Mouse (Mus musculus) testis, adult 2 months (tissue): ENCODE data around the gene Sdc1. TPM values are rescaled to one million over a fixed set of nuclear protein-coding genes. Genes with fewer than 3 reads are reported as not detected.

Source experiments
- H3K27ac ChIP-seq: fragments of 200-500 bp; 2 replicates; pipeline ENCODE4 v1.5.1; 2012; ENCODE audit warnings: low read depth, low read length; ENCODE audit not compliant: control insufficient read depth, insufficient read depth
- H3K27me3 ChIP-seq: fragments of 200-500 bp; 2 replicates; pipeline ENCODE4 v1.6.1; 2012; ENCODE audit warnings: mild to moderate bottlenecking, low read length, moderate library complexity; ENCODE audit not compliant: control insufficient read depth, insufficient read depth
- H3K36me3 ChIP-seq: fragments of 200-500 bp; 2 replicates; pipeline ENCODE4 v1.6.1; 2012; ENCODE audit warnings: mild to moderate bottlenecking, low read length; ENCODE audit not compliant: control insufficient read depth, insufficient read depth
- H3K4me1 ChIP-seq: fragments of 200-500 bp; 2 replicates; pipeline ENCODE4 v1.6.1; 2012; ENCODE audit warnings: low read length; ENCODE audit not compliant: control insufficient read depth, insufficient read depth
- H3K4me3 ChIP-seq: fragments of 200-500 bp; 2 replicates; pipeline ENCODE4 v1.5.1; 2012; ENCODE audit warnings: low read depth, mild to moderate bottlenecking, low read length, moderate library complexity, mixed read lengths; ENCODE audit not compliant: control insufficient read depth
- CTCF ChIP-seq: fragments of 200-500 bp; IDR thresholded peaks from 2 replicates; pipeline ENCODE4 v1.5.1; 2012; ENCODE audit warnings: low read depth, mild to moderate bottlenecking, inconsistent platforms, low read length, moderate library complexity; ENCODE audit not compliant: control insufficient read depth, insufficient read depth, insufficient replicate concordance
- POLR2A ChIP-seq: fragments of 200-500 bp; IDR thresholded peaks from 2 replicates; pipeline ENCODE4 v1.6.1; 2012; ENCODE audit warnings: low read depth, mild to moderate bottlenecking, inconsistent platforms, low read length, moderate library complexity; ENCODE audit not compliant: control insufficient read depth
- polyA plus RNA-seq: library from polyadenylated mRNA; depleted of rRNA; stranded (reverse); fragments of >200 nt; gene quantifications from 2 replicates; pipeline ENCODE4 v1.2.3, GENCODE M21; 2012

Sdc1 gene
- polyA plus RNA-seq, 1 experiment, result 3.6 TPM

- Histone ChIP-seq H3K27me3 (no peaks in the 10 kb centered on the region), H3K36me3 (no peaks in the 10 kb centered on the region), H3K4me1 (no peaks in the 10 kb centered on the region), H3K4me3 (no peak overlapping the region), H3K27ac (no peak overlapping the region)
- TF ChIP-seq CTCF, result no peak
- no peak for TF ChIP-seq POLR2A
These were observed 22.4 kb downstream of the Sdc1 start for GRCm38 (mm10) chr12:8793410-8794051.

DNA sequence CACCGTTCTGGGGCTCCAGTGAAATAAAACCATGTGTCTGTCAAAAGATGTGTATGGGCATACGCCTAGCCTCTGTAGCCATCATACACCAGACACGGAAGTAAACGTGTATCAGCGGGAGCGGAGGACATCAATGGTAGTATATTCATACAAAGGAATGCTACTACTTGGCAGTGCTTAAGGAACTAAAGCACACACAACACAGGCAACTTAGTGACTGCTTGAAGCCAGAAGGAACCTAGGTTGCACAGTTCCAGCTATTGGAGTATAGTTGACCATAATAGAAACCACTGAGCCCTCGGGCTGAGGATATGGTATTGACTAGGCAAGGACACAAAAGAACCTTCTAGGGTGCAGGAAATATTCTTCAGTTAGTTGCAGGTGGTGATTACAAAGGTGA lies 26.8 kb downstream of the Sdc1 start:
- Histone ChIP-seq H3K4me3 (no peak overlapping the region), H3K4me1 (no peaks in the 10 kb centered on the region), H3K27ac (no peak overlapping the region), H3K27me3 (no peaks in the 10 kb centered on the region), H3K36me3 (no peaks in the 10 kb centered on the region)
- TF ChIP-seq POLR2A, result no peak
- TF ChIP-seq CTCF, result no peak

- Histone ChIP-seq H3K4me1 (no peaks in the 10 kb centered on the region), H3K36me3 (no peaks in the 10 kb centered on the region), H3K27ac (no peak overlapping the region)
These were observed 27.4 kb downstream of the Sdc1 start for GRCm38 (mm10) chr12:8798486-8799020.

GRCm38 (mm10) chr12:8803421-8804076 lies 32.4 kb downstream of the Sdc1 start:
- H3K36me3 ChIP-seq, result no peaks in the 10 kb centered on the region
- TF ChIP-seq CTCF, result no peak
- no peak for TF ChIP-seq POLR2A
- no peaks in the 10 kb centered on the region for H3K4me1 ChIP-seq
- no peak overlapping the region for H3K4me3 ChIP-seq
- no peaks in the 10 kb centered on the region for H3K27me3 ChIP-seq
- H3K27ac ChIP-seq, result no peak overlapping the region

More at GRCm38 (mm10) chr12:8798486-8799020, 27.4 kb downstream of the Sdc1 start:
- no peaks in the 10 kb centered on the region for H3K27me3 ChIP-seq
- H3K4me3 ChIP-seq, result no peak overlapping the region
- no peak for TF ChIP-seq CTCF
- TF ChIP-seq POLR2A, result no peak

DNA sequence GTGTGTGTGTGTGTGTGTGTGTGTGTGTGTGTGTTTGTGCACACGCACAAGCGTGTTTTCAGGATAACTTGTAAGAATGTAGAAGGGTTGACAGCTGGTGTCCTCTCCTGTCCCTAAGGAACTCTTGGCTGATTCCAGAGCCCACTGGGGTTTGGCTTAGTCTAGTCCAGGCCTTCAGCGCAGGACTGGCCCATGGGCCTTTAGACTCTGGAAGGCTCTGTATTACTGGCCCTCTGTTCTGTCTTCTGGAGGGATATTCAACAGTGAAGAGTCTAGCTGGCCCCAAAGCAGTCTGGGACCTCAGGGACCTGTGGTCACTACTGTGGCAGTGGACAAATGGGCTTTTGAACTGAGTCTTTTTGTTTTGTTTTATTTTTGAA lies 32.9 kb downstream of the Sdc1 start:
- no peaks in the 10 kb centered on the region for H3K4me1 ChIP-seq
- TF ChIP-seq POLR2A, result no peak
- TF ChIP-seq CTCF, result no peak
- no peaks in the 10 kb centered on the region for H3K27me3 ChIP-seq
- no peak overlapping the region for H3K27ac ChIP-seq
- no peaks in the 10 kb centered on the region for H3K36me3 ChIP-seq
- H3K4me3 ChIP-seq, result no peak overlapping the region

DNA sequence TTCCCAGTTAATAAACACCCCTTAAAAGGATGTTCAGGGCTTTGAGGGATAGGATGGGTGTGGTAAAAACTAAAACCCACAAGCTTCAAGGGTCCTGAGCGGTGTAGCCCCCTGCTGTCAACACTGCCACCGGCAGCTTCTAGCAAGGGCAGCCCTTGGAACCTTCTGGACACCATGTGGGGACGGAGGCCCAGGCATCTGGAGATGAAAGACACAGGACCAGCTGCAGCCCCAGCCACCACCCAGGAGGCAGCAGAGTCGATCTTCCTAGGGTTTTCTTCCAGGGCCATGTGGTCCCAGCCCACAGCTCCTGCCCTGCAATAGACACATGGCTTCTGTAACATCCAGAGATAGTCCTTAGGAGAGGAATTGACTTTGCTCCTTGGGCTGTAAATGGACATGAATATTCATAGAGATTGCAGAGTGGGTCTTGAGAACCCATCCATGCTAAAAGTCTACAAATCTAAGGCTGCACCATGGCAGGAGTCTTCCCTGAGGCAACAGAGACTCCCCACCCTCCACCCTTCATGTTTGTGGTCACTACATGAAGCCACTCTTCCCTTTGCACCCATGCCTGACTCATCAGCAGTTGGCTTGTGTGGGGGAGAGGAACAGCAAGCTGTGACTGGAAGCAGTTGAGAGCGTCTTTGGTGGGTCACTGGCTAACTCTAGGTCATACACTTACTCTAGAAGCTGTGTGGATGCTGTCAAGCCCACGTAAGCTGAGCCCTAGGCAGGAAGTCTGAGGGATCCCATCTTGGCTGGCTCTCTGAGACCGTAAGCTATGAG lies 34.0 kb downstream of the Sdc1 start:
- no peak overlapping the region for H3K4me3 ChIP-seq
- TF ChIP-seq CTCF, result no peak
- TF ChIP-seq POLR2A, result no peak
- no peaks in the 10 kb centered on the region for H3K4me1 ChIP-seq
- no peaks in the 10 kb centered on the region for H3K27me3 ChIP-seq
- no peak overlapping the region for H3K27ac ChIP-seq
- H3K36me3 ChIP-seq, result no peaks in the 10 kb centered on the region

GRCm38 (mm10) chr12:8809086-8809485 lies 38.0 kb downstream of the Sdc1 start:
- no peaks in the 10 kb centered on the region for H3K27me3 ChIP-seq
- TF ChIP-seq CTCF (no peak), POLR2A (no peak)
- H3K27ac ChIP-seq, result no peak overlapping the region
- no peak overlapping the region for H3K4me3 ChIP-seq
- peaks cover 7% of the 10 kb centered on the region for H3K4me1 ChIP-seq
- H3K36me3 ChIP-seq, result no peaks in the 10 kb centered on the region
